Mouse (Mus musculus) megakaryocyte, embryonic 14.5 days (primary cell): ENCODE data around the gene Gm12184.

Source experiments
- FLI1 ChIP-seq: IDR thresholded peaks from 2 replicates; pipeline ENCODE4 v1.6.1; 2012; ENCODE audit warnings: low read length, inconsistent platforms, mixed read lengths
- GATA1 ChIP-seq: IDR thresholded peaks from 3 replicates; pipeline ENCODE4 v1.6.1; 2012; ENCODE audit warnings: mixed read lengths, low read length, inconsistent platforms, borderline replicate concordance

- no peak for TF ChIP-seq FLI1
- no peak for TF ChIP-seq GATA1
These were observed 17.9 kb upstream of the Gm12184 start for GRCm38 (mm10) chr11:48844309-48844708.
